Mouse (Mus musculus): ENCODE results near the gene Pex10. TPM values are rescaled to one million over a fixed set of nuclear protein-coding genes. Genes with fewer than 3 reads are reported as not detected.
A peak's percentile ranks its signal among the peaks of the same experiment; 100 is the strongest.

Gene Pex10
- 20.6 and 21.1 TPM in 2 replicates for polyA plus RNA-seq (2015; fragmentation: Nextera tagmentation; extraction: Ambion mirVana)

GRCm38 (mm10) chr4:155066834-155067522 lies at the start of gene Pex10:
Gene Pex10, plus strand, starts transcription at chr4:155067016.
- no peaks in the 10 kb centered on the region for H3K9me3 ChIP-seq (ENCODE audit: control insufficient read depth, low read length)
- ATAC-seq: peak; percentile 93
- H3K9ac ChIP-seq (ENCODE audit: low read depth, low read length): peak within 1 kb of the TSS; percentile 86
- H3K4me1 ChIP-seq (ENCODE audit: control insufficient read depth, insufficient read depth, low read depth, low read length): peaks cover 14% of the 10 kb centered on the region
- WGBS: under 1% methylated on average over 47 of the region's 48 CpGs
- peak within 1 kb of the TSS; percentile 86 for H3K4me2 ChIP-seq (ENCODE audit: low read length)
- no peaks in the 10 kb centered on the region for H3K27me3 ChIP-seq (replicated peaks; ENCODE audit: control insufficient read depth, insufficient read depth, low read length)
- peak within 1 kb of the TSS; percentile 75 for H3K4me3 ChIP-seq (ENCODE audit: low read length)
- H3K27ac ChIP-seq (ENCODE audit: low read depth, low read length): peak within 1 kb of the TSS; percentile 76
- peaks cover 25% of the 10 kb centered on the region for H3K36me3 ChIP-seq (ENCODE audit: control insufficient read depth, insufficient read depth, low read length)

GRCm38 (mm10) chr4:155017253-155017878 lies 49.5 kb upstream of the Pex10 start:
- no peak overlapping the region for H3K27ac ChIP-seq (ENCODE audit: low read depth, low read length)
- no peak for ATAC-seq
- peaks cover 16% of the 10 kb centered on the region for H3K4me1 ChIP-seq (ENCODE audit: control insufficient read depth, insufficient read depth, low read depth, low read length)
- no peak overlapping the region for H3K4me3 ChIP-seq (ENCODE audit: low read length)
- WGBS: 44% methylated on average over 11 of the region's 11 CpGs
- H3K9me3 ChIP-seq (ENCODE audit: control insufficient read depth, low read length): no peaks in the 10 kb centered on the region
- H3K9ac ChIP-seq (ENCODE audit: low read depth, low read length): no peak overlapping the region
- no peak overlapping the region for H3K4me2 ChIP-seq (ENCODE audit: low read length)
- H3K36me3 ChIP-seq (ENCODE audit: control insufficient read depth, insufficient read depth, low read length): no peaks in the 10 kb centered on the region
- no peaks in the 10 kb centered on the region for H3K27me3 ChIP-seq (replicated peaks; ENCODE audit: control insufficient read depth, insufficient read depth, low read length)

GRCm38 (mm10) chr4:155018066-155018465 lies 48.8 kb upstream of the Pex10 start:
- WGBS: 75% methylated on average over 8 of the region's 8 CpGs
- H3K4me3 ChIP-seq (ENCODE audit: low read length): no peak overlapping the region
- H3K4me1 ChIP-seq (ENCODE audit: control insufficient read depth, insufficient read depth, low read depth, low read length): peaks cover 16% of the 10 kb centered on the region
- no peaks in the 10 kb centered on the region for H3K9me3 ChIP-seq (ENCODE audit: control insufficient read depth, low read length)
- no peak overlapping the region for H3K27ac ChIP-seq (ENCODE audit: low read depth, low read length)
- no peak for ATAC-seq
- no peaks in the 10 kb centered on the region for H3K36me3 ChIP-seq (ENCODE audit: control insufficient read depth, insufficient read depth, low read length)
- no peak overlapping the region for H3K4me2 ChIP-seq (ENCODE audit: low read length)
- H3K27me3 ChIP-seq (replicated peaks; ENCODE audit: control insufficient read depth, insufficient read depth, low read length): no peaks in the 10 kb centered on the region
- H3K9ac ChIP-seq (ENCODE audit: low read depth, low read length): no peak overlapping the region

GRCm38 (mm10) chr4:155018601-155019335 lies 48.0 kb upstream of the Pex10 start:
- 0 out of 2 replicates have a peak overlapping the region, but pooled peaks have one; percentile 39 for H3K9ac ChIP-seq (ENCODE audit: low read depth, low read length)
- H3K9me3 ChIP-seq (ENCODE audit: control insufficient read depth, low read length): no peaks in the 10 kb centered on the region

GRCm38 (mm10) chr4:155019336-155019847 lies 47.4 kb upstream of the Pex10 start:
- Histone ChIP-seq H3K4me3 (ENCODE audit: low read length) (no peak overlapping the region), H3K9ac (ENCODE audit: low read depth, low read length) (0 out of 2 replicates have a peak overlapping the region, but pooled peaks have one; percentile 39), H3K27me3 (replicated peaks; ENCODE audit: control insufficient read depth, insufficient read depth, low read length) (no peaks in the 10 kb centered on the region), H3K27ac (ENCODE audit: low read depth, low read length) (no peak overlapping the region), H3K4me2 (ENCODE audit: low read length) (peak overlapping the region; percentile 35), H3K9me3 (ENCODE audit: control insufficient read depth, low read length) (no peaks in the 10 kb centered on the region), H3K4me1 (ENCODE audit: control insufficient read depth, insufficient read depth, low read depth, low read length) (peaks cover 21% of the 10 kb centered on the region), H3K36me3 (ENCODE audit: control insufficient read depth, insufficient read depth, low read length) (no peaks in the 10 kb centered on the region)
- WGBS: 2% methylated on average over 10 of the region's 10 CpGs
- 0 out of 2 replicates have a peak, but pooled peaks have one; percentile 21 for ATAC-seq

More at GRCm38 (mm10) chr4:155018601-155019335, 48.0 kb upstream of the Pex10 start:
- Histone ChIP-seq H3K4me3 (ENCODE audit: low read length) (no peak overlapping the region), H3K27ac (ENCODE audit: low read depth, low read length) (no peak overlapping the region), H3K4me2 (ENCODE audit: low read length) (peak overlapping the region; percentile 35), H3K4me1 (ENCODE audit: control insufficient read depth, insufficient read depth, low read depth, low read length) (peaks cover 16% of the 10 kb centered on the region), H3K27me3 (replicated peaks; ENCODE audit: control insufficient read depth, insufficient read depth, low read length) (no peaks in the 10 kb centered on the region), H3K36me3 (ENCODE audit: control insufficient read depth, insufficient read depth, low read length) (no peaks in the 10 kb centered on the region)
- WGBS: 8% methylated on average over 15 of the region's 15 CpGs
- ATAC-seq: 0 out of 2 replicates have a peak, but pooled peaks have one; percentile 21

- H3K27me3 ChIP-seq (replicated peaks; ENCODE audit: control insufficient read depth, insufficient read depth, low read length): no peaks in the 10 kb centered on the region
- no peak for ATAC-seq
- H3K27ac ChIP-seq (ENCODE audit: low read depth, low read length): no peak overlapping the region
- H3K4me1 ChIP-seq (ENCODE audit: control insufficient read depth, insufficient read depth, low read depth, low read length): peaks cover 24% of the 10 kb centered on the region
- WGBS: 88% methylated on average over 1 of the region's 1 CpGs
- H3K4me2 ChIP-seq (ENCODE audit: low read length): no peak overlapping the region
- H3K36me3 ChIP-seq (ENCODE audit: control insufficient read depth, insufficient read depth, low read length): no peaks in the 10 kb centered on the region
- no peak overlapping the region for H3K4me3 ChIP-seq (ENCODE audit: low read length)
- no peak overlapping the region for H3K9ac ChIP-seq (ENCODE audit: low read depth, low read length)
- H3K9me3 ChIP-seq (ENCODE audit: control insufficient read depth, low read length): no peaks in the 10 kb centered on the region
These were observed 46.7 kb upstream of the Pex10 start for GRCm38 (mm10) chr4:155020141-155020540.

- H3K9ac ChIP-seq (ENCODE audit: low read depth, low read length): no peak overlapping the region
- no peak for ATAC-seq
- H3K27ac ChIP-seq (ENCODE audit: low read depth, low read length): no peak overlapping the region
- H3K36me3 ChIP-seq (ENCODE audit: control insufficient read depth, insufficient read depth, low read length): no peaks in the 10 kb centered on the region
- whole genome bisulfite sequencing: 36% methylated on average over 9 of the region's 9 CpGs
- no peaks in the 10 kb centered on the region for H3K27me3 ChIP-seq (replicated peaks; ENCODE audit: control insufficient read depth, insufficient read depth, low read length)
- peaks cover 24% of the 10 kb centered on the region for H3K4me1 ChIP-seq (ENCODE audit: control insufficient read depth, insufficient read depth, low read depth, low read length)
- H3K4me3 ChIP-seq (ENCODE audit: low read length): no peak overlapping the region
- H3K4me2 ChIP-seq (ENCODE audit: low read length): no peak overlapping the region
- no peaks in the 10 kb centered on the region for H3K9me3 ChIP-seq (ENCODE audit: control insufficient read depth, low read length)
These were observed 46.0 kb upstream of the Pex10 start for GRCm38 (mm10) chr4:155020813-155021212.

GRCm38 (mm10) chr4:155022228-155022855 lies 44.5 kb upstream of the Pex10 start:
- ATAC-seq: no peak
- no peaks in the 10 kb centered on the region for H3K9me3 ChIP-seq (ENCODE audit: control insufficient read depth, low read length)
- peaks cover 22% of the 10 kb centered on the region for H3K4me1 ChIP-seq (ENCODE audit: control insufficient read depth, insufficient read depth, low read depth, low read length)
- no peak overlapping the region for H3K27ac ChIP-seq (ENCODE audit: low read depth, low read length)
- H3K27me3 ChIP-seq (replicated peaks; ENCODE audit: control insufficient read depth, insufficient read depth, low read length): no peaks in the 10 kb centered on the region
- no peak overlapping the region for H3K4me2 ChIP-seq (ENCODE audit: low read length)
- no peak overlapping the region for H3K4me3 ChIP-seq (ENCODE audit: low read length)
- no peak overlapping the region for H3K9ac ChIP-seq (ENCODE audit: low read depth, low read length)
- WGBS: 76% methylated on average over 7 of the region's 7 CpGs
- no peaks in the 10 kb centered on the region for H3K36me3 ChIP-seq (ENCODE audit: control insufficient read depth, insufficient read depth, low read length)

All from hindbrain, embryonic 16.5 days (tissue).